Mouse (Mus musculus) hindbrain, embryonic 12.5 days (tissue): ENCODE measurements around the gene Ints1. TPM values are rescaled to one million over a fixed set of nuclear protein-coding genes. Genes with fewer than 3 reads are reported as not detected.

ENCODE experiments used
- ATAC-seq: fragments of 200-750 bp; cut with Nextera tagmentation; 2 replicates; pipeline ENCODE4 v1.8.0; 2017; ENCODE audit warnings: moderate TSS enrichment; ENCODE audit not compliant: low FRiP score
- H3K27ac ChIP-seq: fragments of 300-500 bp; sonication (generic); 2 replicates; pipeline ENCODE4 v1.5.1; 2016; ENCODE audit warnings: mild to moderate bottlenecking
- H3K27me3 ChIP-seq: fragments of 300-500 bp; sonication (generic); 2 replicates; pipeline ENCODE4 v1.6.1; 2016; ENCODE audit warnings: mild to moderate bottlenecking
- H3K36me3 ChIP-seq: fragments of 300-500 bp; sonication (generic); 2 replicates; pipeline ENCODE4 v1.6.1; 2016; ENCODE audit warnings: mild to moderate bottlenecking
- H3K4me1 ChIP-seq: fragments of 300-500 bp; sonication (generic); 2 replicates; pipeline ENCODE4 v1.6.1; 2016
- H3K4me2 ChIP-seq: fragments of 300-500 bp; sonication (generic); replicated peaks from 2 replicates; pipeline ENCODE4 v1.6.1; 2016; ENCODE audit warnings: mild to moderate bottlenecking
- H3K4me3 ChIP-seq: fragments of 300-500 bp; sonication (generic); 2 replicates; pipeline ENCODE4 v1.5.1; 2016; ENCODE audit warnings: mild to moderate bottlenecking
- H3K9ac ChIP-seq: fragments of 300-500 bp; sonication (generic); 2 replicates; pipeline ENCODE4 v1.6.1; 2016; ENCODE audit warnings: mild to moderate bottlenecking, moderate library complexity
- H3K9me3 ChIP-seq: fragments of 300-500 bp; sonication (generic); replicated peaks from 2 replicates; pipeline ENCODE4 v1.6.1; 2016; ENCODE audit warnings: mild to moderate bottlenecking
- WGBS: fragments of 180-500 bp; shearing (Covaris S2); methylation state at CpG from one replicate; pipeline ENCODE4 v1.1.7; 2016; 5-methylcytosine and 5-hydroxymethylcytosine counted together
- polyA plus RNA-seq: library from polyadenylated mRNA; unstranded; fragments of >200 nt; fragmentation: Nextera tagmentation; extraction: Ambion mirVana; gene quantifications from 2 replicates; pipeline ENCODE4 v1.2.1, GENCODE M21; 2016

Ints1 gene
- polyA plus RNA-seq, 1 experiment from 2014 or later: 37.7 TPM

- peak overlapping the region; percentile 56; the same call in 1 of the 2 replicates for H3K9ac ChIP-seq
- WGBS: 92% methylated on average over 9 of the region's 9 CpGs
- peaks cover 55% of the 10 kb centered on the region for H3K27me3 ChIP-seq
- no peak for ATAC-seq
- H3K27ac ChIP-seq: 0 out of 2 replicates have a peak overlapping the region, but pooled peaks have one; percentile 23
- H3K4me2 ChIP-seq: peak overlapping the region; percentile 57; the same call in 1 of the 2 replicates
- H3K9me3 ChIP-seq: no peaks in the 10 kb centered on the region
- no peak overlapping the region for H3K4me3 ChIP-seq
- peaks cover 24% of the 10 kb centered on the region for H3K36me3 ChIP-seq
- peaks cover 62% of the 10 kb centered on the region for H3K4me1 ChIP-seq
Observed at GRCm38 (mm10) chr5:139799041-139799440, 23.6 kb upstream of the Ints1 start.

- Histone ChIP-seq H3K27me3 (peaks cover 60% of the 10 kb centered on the region), H3K9ac (peak overlapping the region; percentile 56), H3K4me3 (peak overlapping the region; percentile 28), H3K36me3 (peaks cover 24% of the 10 kb centered on the region), H3K9me3 (no peaks in the 10 kb centered on the region), H3K4me2 (peak overlapping the region; percentile 57), H3K4me1 (peaks cover 55% of the 10 kb centered on the region), H3K27ac (peak overlapping the region; percentile 95)
- WGBS: 30% methylated on average over 12 of the region's 12 CpGs
- ATAC-seq: peak; percentile 76
Observed at GRCm38 (mm10) chr5:139798168-139798900, 22.9 kb upstream of the Ints1 start.

- Histone ChIP-seq H3K4me3 (peak overlapping the region; percentile 28), H3K4me1 (peaks cover 55% of the 10 kb centered on the region)
- WGBS: 15% methylated on average over 11 of the region's 11 CpGs
Observed at GRCm38 (mm10) chr5:139797473-139798167, 22.1 kb upstream of the Ints1 start.

GRCm38 (mm10) chr5:139796900-139797299 lies 21.4 kb upstream of the Ints1 start:
- 15% methylated on average over 13 of the region's 13 CpGs for WGBS
- H3K27me3 ChIP-seq: peaks cover 64% of the 10 kb centered on the region
- peaks cover 62% of the 10 kb centered on the region for H3K4me1 ChIP-seq
- peak; percentile 13 for ATAC-seq
- H3K27ac ChIP-seq: peak overlapping the region; percentile 95
- H3K4me3 ChIP-seq: no peak overlapping the region
- H3K9ac ChIP-seq: no peak overlapping the region
- peaks cover 22% of the 10 kb centered on the region for H3K36me3 ChIP-seq
- no peaks in the 10 kb centered on the region for H3K9me3 ChIP-seq
- H3K4me2 ChIP-seq: peak overlapping the region; percentile 57

More at GRCm38 (mm10) chr5:139797473-139798167, 22.1 kb upstream of the Ints1 start:
- H3K9me3 ChIP-seq: no peaks in the 10 kb centered on the region
- peak overlapping the region; percentile 57 for H3K4me2 ChIP-seq
- peaks cover 24% of the 10 kb centered on the region for H3K36me3 ChIP-seq
- peak overlapping the region; percentile 95 for H3K27ac ChIP-seq
- peak; percentile 92 for ATAC-seq
- peaks cover 63% of the 10 kb centered on the region for H3K27me3 ChIP-seq
- H3K9ac ChIP-seq: peak overlapping the region; percentile 56

- ATAC-seq: no peak
- Histone ChIP-seq H3K27ac (peak overlapping the region; percentile 95; the same call in 1 of the 2 replicates), H3K4me2 (no peak overlapping the region), H3K4me1 (peaks cover 65% of the 10 kb centered on the region), H3K9ac (no peak overlapping the region), H3K27me3 (peaks cover 57% of the 10 kb centered on the region), H3K4me3 (no peak overlapping the region), H3K9me3 (no peaks in the 10 kb centered on the region), H3K36me3 (peaks cover 16% of the 10 kb centered on the region)
- WGBS: 84% methylated on average over 9 of the region's 9 CpGs
Observed at GRCm38 (mm10) chr5:139796001-139796620, 20.6 kb upstream of the Ints1 start.

- H3K4me1 ChIP-seq: peaks cover 64% of the 10 kb centered on the region
- H3K9me3 ChIP-seq: no peaks in the 10 kb centered on the region
- no peak for ATAC-seq
- H3K36me3 ChIP-seq: peaks cover 4% of the 10 kb centered on the region
- H3K27me3 ChIP-seq: peaks cover 45% of the 10 kb centered on the region
- no peak overlapping the region for H3K4me3 ChIP-seq
- peak overlapping the region; percentile 17; the same call in 1 of the 2 replicates for H3K27ac ChIP-seq
- H3K9ac ChIP-seq: no peak overlapping the region
- no peak overlapping the region for H3K4me2 ChIP-seq
- 68% methylated on average over 10 of the region's 10 CpGs for WGBS
Observed at GRCm38 (mm10) chr5:139794938-139795337, 19.5 kb upstream of the Ints1 start.

- Histone ChIP-seq H3K4me2 (0 out of 2 replicates have a peak overlapping the region, but pooled peaks have one; percentile 6), H3K36me3 (no peaks in the 10 kb centered on the region), H3K9ac (no peak overlapping the region), H3K9me3 (no peaks in the 10 kb centered on the region), H3K4me3 (no peak overlapping the region), H3K27me3 (peaks cover 37% of the 10 kb centered on the region), H3K4me1 (peaks cover 57% of the 10 kb centered on the region), H3K27ac (no peak overlapping the region)
- ATAC-seq: no peak
- WGBS: 96% methylated on average over 5 of the region's 5 CpGs
Observed at GRCm38 (mm10) chr5:139794137-139794536, 18.7 kb upstream of the Ints1 start.

GRCm38 (mm10) chr5:139793338-139794089 lies 18.0 kb upstream of the Ints1 start:
- WGBS: 71% methylated on average over 11 of the region's 11 CpGs
- no peak for ATAC-seq
- H3K4me1 ChIP-seq: peaks cover 51% of the 10 kb centered on the region
- peaks cover 34% of the 10 kb centered on the region for H3K27me3 ChIP-seq
- H3K27ac ChIP-seq: no peak overlapping the region
- no peak overlapping the region for H3K4me3 ChIP-seq
- no peak overlapping the region for H3K9ac ChIP-seq
- no peaks in the 10 kb centered on the region for H3K9me3 ChIP-seq
- peak overlapping the region; percentile 6; the same call in 1 of the 2 replicates for H3K4me2 ChIP-seq
- H3K36me3 ChIP-seq: no peaks in the 10 kb centered on the region

GRCm38 (mm10) chr5:139792966-139793337 lies 17.5 kb upstream of the Ints1 start:
- no peaks in the 10 kb centered on the region for H3K36me3 ChIP-seq
- H3K4me2 ChIP-seq: no peak overlapping the region; the same call in 1 of the 2 replicates
- 69% methylated on average over 3 of the region's 3 CpGs for WGBS
- H3K9me3 ChIP-seq: no peaks in the 10 kb centered on the region
- H3K9ac ChIP-seq: no peak overlapping the region
- H3K4me3 ChIP-seq: no peak overlapping the region
- H3K27me3 ChIP-seq: peaks cover 34% of the 10 kb centered on the region
- H3K27ac ChIP-seq: no peak overlapping the region
- H3K4me1 ChIP-seq: peaks cover 45% of the 10 kb centered on the region
- ATAC-seq: no peak

- Histone ChIP-seq H3K27ac (no peak overlapping the region), H3K4me3 (peak overlapping the region; percentile 87), H3K27me3 (peaks cover 34% of the 10 kb centered on the region), H3K36me3 (no peaks in the 10 kb centered on the region), H3K4me1 (peaks cover 38% of the 10 kb centered on the region), H3K9ac (peak overlapping the region; percentile 82), H3K4me2 (peak overlapping the region; percentile 100), H3K9me3 (no peaks in the 10 kb centered on the region)
- no peak for ATAC-seq
- WGBS: 29% methylated on average over 11 of the region's 11 CpGs
Observed at GRCm38 (mm10) chr5:139792159-139792775, 16.8 kb upstream of the Ints1 start.
